Mouse (Mus musculus) central nervous system, embryonic 11.5 days (tissue): ENCODE measurements around the gene Ercc2. TPM values are rescaled to one million over a fixed set of nuclear protein-coding genes. Genes with fewer than 3 reads are reported as not detected.

Source experiments
- polyA plus RNA-seq: library from polyadenylated mRNA; depleted of rRNA; stranded (reverse); fragments of >200 nt; gene quantifications from 2 replicates; pipeline ENCODE4 v1.2.3, GENCODE M21; 2012; rRNA removed

Gene Ercc2
- 53.3 and 59.0 TPM in 2 replicates for polyA plus RNA-seq

DNA sequence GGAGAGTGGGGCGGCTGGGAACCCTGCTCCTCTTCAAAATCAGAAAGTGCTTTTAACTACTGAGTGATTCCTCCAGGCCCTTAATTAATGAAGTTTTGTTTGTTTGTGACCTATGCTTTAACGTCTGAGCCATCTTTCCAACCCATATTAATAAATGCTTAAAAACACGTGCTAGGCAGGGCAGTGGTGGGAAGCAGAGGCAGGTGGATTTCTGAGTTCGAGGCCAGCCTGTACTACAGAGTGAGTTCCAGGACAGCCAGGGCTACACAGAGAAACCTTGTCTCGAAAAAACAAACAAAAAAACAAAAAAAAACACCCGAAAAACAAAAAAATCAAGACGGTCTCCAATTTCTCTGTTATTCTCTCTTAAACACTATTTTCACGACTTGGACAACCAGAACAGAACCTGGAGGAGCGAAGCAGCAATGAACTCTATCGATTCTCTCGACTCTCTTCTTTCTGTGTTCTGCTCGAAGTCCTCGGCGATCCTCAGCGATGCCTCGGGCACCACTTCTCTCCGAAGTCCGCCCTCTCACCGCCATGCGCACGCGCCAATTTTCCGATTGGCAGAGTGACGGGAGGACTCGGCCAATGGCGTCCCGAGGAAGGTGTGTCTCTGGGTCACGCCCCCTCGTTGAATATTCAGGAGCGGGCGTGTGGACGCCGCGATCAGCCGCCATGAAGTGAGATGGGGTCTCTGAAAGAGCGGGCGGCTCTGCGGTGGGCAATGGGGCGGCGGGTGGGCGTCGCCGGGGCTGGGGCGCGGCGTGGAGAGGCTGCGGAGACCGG is at the start of gene Ercc2:
TSS of gene Ercc2 (plus strand) at position 634 of the 789 bp plus-strand sequence.

DNA sequence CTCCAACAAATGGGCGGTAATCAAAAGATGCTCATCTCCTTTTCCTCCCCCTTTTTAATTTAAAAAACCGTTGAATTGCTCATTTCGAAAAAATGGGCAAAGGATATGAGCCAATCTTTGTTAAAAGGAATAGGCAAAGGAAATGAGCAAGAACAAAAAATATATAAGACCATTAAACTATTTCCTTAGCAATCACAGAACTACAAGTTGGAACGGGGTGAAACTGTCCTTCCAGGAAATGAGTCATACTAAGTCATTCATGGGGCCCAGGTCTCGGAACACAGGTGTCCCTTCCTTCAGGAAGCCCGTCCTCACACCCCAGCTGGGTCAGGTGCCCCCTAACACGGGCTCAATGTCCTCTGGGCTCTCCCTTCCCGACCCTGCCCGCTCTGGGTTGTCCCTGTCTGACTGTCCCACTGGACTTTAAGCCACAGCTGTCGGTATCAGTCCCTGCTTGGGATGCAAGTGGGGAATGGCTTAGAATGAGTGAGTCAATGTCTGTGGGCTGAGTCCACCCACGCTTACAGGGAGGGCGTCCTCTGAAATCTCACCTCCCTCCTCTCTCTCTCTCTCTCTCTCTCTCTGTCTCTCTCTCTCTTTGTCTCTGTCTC is 37.5 kb upstream of the Ercc2 start, which contains the start of gene Ercc1:
TSS of gene Ercc1 (plus strand) at position 542 of the 611 bp plus-strand sequence.

DNA sequence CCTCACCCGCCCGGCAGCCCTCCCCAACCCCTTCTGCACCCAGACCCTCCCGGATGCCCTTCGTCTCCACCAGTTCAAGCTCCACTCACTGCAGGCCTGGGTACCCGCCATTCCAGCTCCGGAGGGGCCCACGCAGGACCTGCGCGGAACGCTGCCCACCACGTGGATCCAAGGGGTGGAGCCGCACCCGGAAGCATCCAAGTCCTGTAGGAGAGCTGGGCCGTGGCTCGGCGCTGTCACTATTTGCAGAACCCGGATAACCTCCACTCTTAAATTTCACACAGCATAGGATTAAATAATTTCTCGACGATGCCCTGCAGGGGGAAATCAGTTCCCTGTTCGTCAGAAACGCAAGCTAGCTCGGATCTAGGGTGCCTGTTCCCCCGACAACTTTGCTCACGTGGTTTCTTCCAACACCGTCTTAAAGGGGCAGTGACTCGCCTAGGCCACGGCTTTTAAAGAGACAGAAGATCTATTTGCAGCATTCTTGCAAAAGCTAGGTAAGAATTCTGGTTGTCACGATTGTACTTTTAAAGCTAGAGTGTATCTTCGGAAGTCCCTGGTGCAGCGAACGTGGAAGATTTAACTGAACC is 22.4 kb upstream of the Ercc2 start, which contains the start of the genes Cd3eap and Ppp1r13l:
TSS of gene Cd3eap (minus strand) at position 185 of the 593 bp plus-strand sequence.
TSS of gene Ppp1r13l (plus strand) at position 451 of the 593 bp plus-strand sequence.

DNA sequence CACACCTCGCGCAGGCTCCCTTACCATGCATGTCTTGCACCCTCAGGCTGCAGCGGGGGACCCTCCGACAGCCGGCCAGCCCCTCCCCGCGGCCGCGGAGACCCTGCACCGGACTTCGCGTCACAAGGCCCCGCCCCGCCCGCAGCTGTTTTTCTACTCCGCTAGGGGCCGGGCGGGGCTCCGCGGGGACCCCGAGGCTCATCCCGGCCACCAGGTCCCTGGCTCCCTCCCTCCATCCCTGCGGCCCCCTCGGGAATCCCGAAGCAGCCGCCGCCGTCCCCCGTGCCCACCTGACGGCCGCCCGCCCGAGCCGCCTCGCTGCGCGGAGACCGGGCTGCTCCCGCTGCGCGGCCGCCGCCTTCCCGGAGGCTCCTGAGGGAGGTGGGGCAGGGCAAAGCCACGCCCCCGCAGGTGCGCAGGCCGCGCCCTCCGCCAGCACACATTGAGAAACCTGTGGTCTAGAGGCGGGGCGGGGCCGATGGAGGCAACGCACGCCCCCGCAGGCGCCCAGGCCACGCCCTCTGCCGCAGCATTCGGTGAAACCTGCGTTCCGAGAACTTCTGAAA is 22.0 kb downstream of the Ercc2 start, which contains the start of gene Klc3:
TSS of gene Klc3 (minus strand) at position 374 of the 566 bp plus-strand sequence.

DNA sequence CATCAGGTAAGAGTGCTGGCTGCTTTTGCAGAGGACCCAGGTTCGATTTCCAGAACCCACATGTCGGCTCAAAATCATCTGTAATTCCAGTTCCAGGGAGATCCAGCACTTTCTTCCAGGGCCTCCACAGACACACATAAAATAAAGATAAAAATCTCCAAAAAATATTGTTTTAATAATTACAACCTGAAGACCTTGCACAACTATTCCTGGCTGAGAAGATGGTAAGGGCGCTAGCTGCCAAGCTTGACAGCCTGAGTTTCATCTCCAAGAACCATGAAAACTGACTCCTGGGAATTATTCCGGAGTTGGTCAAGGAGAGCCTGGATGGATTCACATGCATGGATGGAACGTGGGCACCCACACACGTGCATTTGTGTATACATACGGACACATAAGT is 22.7 kb downstream of the Ercc2 start, which contains the start of gene Ckm:
TSS of gene Ckm (plus strand) at position 301 of the 400 bp plus-strand sequence.

Other genes with a start within 250 kb of the Ercc2 start
- gene Qpctl, start 232.7 kb upstream of the Ercc2 start, polyA plus RNA-seq = 9.8 and 13.3 TPM in 2 replicates
- gene Snrpd2, start 232.3 kb upstream of the Ercc2 start, polyA plus RNA-seq = 200 and 212 TPM in 2 replicates
- gene Gipr, start 215.9 kb upstream of the Ercc2 start, polyA plus RNA-seq = 2.4 and 3.1 TPM in 2 replicates
- 26.1 and 34.5 TPM in 2 replicates for gene Eml2, start 205.6 kb upstream of the Ercc2 start, polyA plus RNA-seq
- 1.6 and 4.5 TPM in 2 replicates for gene Gpr4, start 169.5 kb upstream of the Ercc2 start, polyA plus RNA-seq
- 24.3 and 29.1 TPM in 2 replicates for gene Opa3, start 153.7 kb upstream of the Ercc2 start, polyA plus RNA-seq
- gene Vasp, start 110.2 kb upstream of the Ercc2 start, polyA plus RNA-seq = 67.2 and 70.5 TPM in 2 replicates
- gene Ppm1n, start 101.9 kb upstream of the Ercc2 start, polyA plus RNA-seq = 0.10 and 0.32 TPM in 2 replicates
- 46.8 and 47.1 TPM in 2 replicates for gene Rtn2, start 99.4 kb upstream of the Ercc2 start, polyA plus RNA-seq
- 0.06 and 0.07 TPM in 2 replicates for gene Fosb, start 72.0 kb upstream of the Ercc2 start, polyA plus RNA-seq
- 63.7 and 67.6 TPM in 2 replicates for gene Ercc1, start 37.2 kb upstream of the Ercc2 start, polyA plus RNA-seq
- gene Cd3eap, start 22.5 kb upstream of the Ercc2 start, polyA plus RNA-seq = 13.1 and 16.6 TPM in 2 replicates
- gene Ppp1r13l, start 22.3 kb upstream of the Ercc2 start, polyA plus RNA-seq = 11.1 and 11.8 TPM in 2 replicates
- gene Klc3, start 22.1 kb downstream of the Ercc2 start, polyA plus RNA-seq = 1.8 and 2.0 TPM in 2 replicates
- gene Ckm, start 22.8 kb downstream of the Ercc2 start, polyA plus RNA-seq = 0.40 and 0.76 TPM in 2 replicates
- gene Mark4, start 76.8 kb downstream of the Ercc2 start, polyA plus RNA-seq = 33.8 and 41.7 TPM in 2 replicates
- 2.1 and 2.9 TPM in 2 replicates for gene Exoc3l2, start 81.3 kb downstream of the Ercc2 start, polyA plus RNA-seq
- 6.3 and 9.5 TPM in 2 replicates for gene Bloc1s3, start 126.4 kb downstream of the Ercc2 start, polyA plus RNA-seq
- gene Trappc6a, start 126.4 kb downstream of the Ercc2 start, polyA plus RNA-seq = 36.1 and 56.2 TPM in 2 replicates
- 0.10 and 0.15 TPM in 2 replicates for gene Nkpd1, start 135.8 kb downstream of the Ercc2 start, polyA plus RNA-seq
- 59.4 and 66.9 TPM in 2 replicates for gene Ppp1r37, start 181.1 kb downstream of the Ercc2 start, polyA plus RNA-seq
- gene Zfp296, start 195.3 kb downstream of the Ercc2 start, polyA plus RNA-seq = 1.0 and 1.3 TPM in 2 replicates
- 40.7 and 66.6 TPM in 2 replicates for gene Gemin7, start 195.6 kb downstream of the Ercc2 start, polyA plus RNA-seq
- 134 and 154 TPM in 2 replicates for gene Clasrp, start 222.5 kb downstream of the Ercc2 start, polyA plus RNA-seq
- gene Relb, start 247.4 kb downstream of the Ercc2 start, polyA plus RNA-seq = 2.4 and 4.4 TPM in 2 replicates